Mouse (Mus musculus) intestine, postnatal 0 days (tissue): ENCODE results near the gene Ces2e. TPM values are rescaled to one million over a fixed set of nuclear protein-coding genes. Genes with fewer than 3 reads are reported as not detected.

Experiments used
- ATAC-seq: fragments of 200-750 bp; cut with Nextera tagmentation; 2 replicates; pipeline ENCODE4 v1.8.0; 2017; ENCODE audit warnings: mild to moderate bottlenecking, moderate TSS enrichment, moderate library complexity
- H3K27ac ChIP-seq: fragments of 300-500 bp; sonication (generic); 2 replicates; pipeline ENCODE4 v1.5.1; 2014; ENCODE audit warnings: mild to moderate bottlenecking, low read depth, low read length, moderate library complexity
- H3K27me3 ChIP-seq: fragments of 300-500 bp; sonication (generic); replicated peaks from 2 replicates; pipeline ENCODE4 v1.6.1; 2014; ENCODE audit warnings: low read length, mixed read lengths; ENCODE audit not compliant: control insufficient read depth, insufficient read depth
- H3K36me3 ChIP-seq: fragments of 300-500 bp; sonication (generic); 2 replicates; pipeline ENCODE4 v1.6.1; 2014; ENCODE audit warnings: mild to moderate bottlenecking, moderate library complexity; ENCODE audit not compliant: control insufficient read depth, insufficient read depth
- H3K4me1 ChIP-seq: fragments of 300-500 bp; sonication (generic); replicated peaks from 2 replicates; pipeline ENCODE4 v1.6.1; 2014; ENCODE audit warnings: antibody characterized with exemption, low read length, mixed read lengths; ENCODE audit not compliant: control insufficient read depth, insufficient read depth
- H3K4me2 ChIP-seq: fragments of 300-500 bp; sonication (generic); replicated peaks from 2 replicates; pipeline ENCODE4 v1.6.1; 2014; ENCODE audit warnings: low read depth, mild to moderate bottlenecking, moderate library complexity
- H3K4me3 ChIP-seq: fragments of 300-500 bp; sonication (generic); 2 replicates; pipeline ENCODE4 v1.5.1; 2014; ENCODE audit warnings: low read depth, low read length
- H3K9ac ChIP-seq: fragments of 300-500 bp; sonication (generic); 2 replicates; pipeline ENCODE4 v1.6.1; 2014; ENCODE audit warnings: mild to moderate bottlenecking, low read depth, low read length
- H3K9me3 ChIP-seq: fragments of 300-500 bp; sonication (generic); 2 replicates; pipeline ENCODE4 v1.6.1; 2016; ENCODE audit warnings: mixed run types; ENCODE audit not compliant: control insufficient read depth
- CTCF ChIP-seq: sonication (generic); IDR thresholded peaks from 2 replicates; pipeline ENCODE4 v1.5.1; 2016; ENCODE audit warnings: low read depth, mild to moderate bottlenecking, control low read depth, antibody characterized with exemption, moderate library complexity
- WGBS: fragments of 180-500 bp; shearing (Covaris S2); extraction: QIAGEN DNeasy Blood & Tissue Kit; methylation state at CpG from one replicate; pipeline ENCODE4 v1.1.7; 2014; 5-methylcytosine and 5-hydroxymethylcytosine counted together
- polyA plus RNA-seq: library from polyadenylated mRNA; unstranded; fragments of >200 nt; fragmentation: Nextera tagmentation; extraction: Ambion mirVana; gene quantifications from 2 replicates; pipeline ENCODE4 v1.2.1, GENCODE M21; 2015

The Ces2e gene
- polyA plus RNA-seq, 1 experiment from 2014 or later = 161 TPM

- no peaks in the 10 kb centered on the region for H3K36me3 ChIP-seq
- H3K4me3 ChIP-seq = no peak overlapping the region
- H3K9me3 ChIP-seq = no peaks in the 10 kb centered on the region
- H3K27me3 ChIP-seq = no peaks in the 10 kb centered on the region
- no peak overlapping the region for H3K4me2 ChIP-seq
- TF ChIP-seq CTCF = no peak
- WGBS = 62% methylated on average over 4 of the region's 4 CpGs
- H3K4me1 ChIP-seq = no peaks in the 10 kb centered on the region
- H3K27ac ChIP-seq = no peak overlapping the region
- H3K9ac ChIP-seq = no peak overlapping the region
- ATAC-seq = no peak
These were observed 37.4 kb downstream of the Ces2e start for GRCm38 (mm10) chr8:104963375-104963894.

GRCm38 (mm10) chr8:104984126-104984525 is 58.1 kb downstream of the Ces2e start:
- Histone ChIP-seq H3K9me3 (no peaks in the 10 kb centered on the region), H3K36me3 (no peaks in the 10 kb centered on the region), H3K27me3 (no peaks in the 10 kb centered on the region), H3K4me2 (no peak overlapping the region), H3K4me1 (no peaks in the 10 kb centered on the region), H3K4me3 (no peak overlapping the region), H3K9ac (no peak overlapping the region), H3K27ac (no peak overlapping the region)
- no peak for ATAC-seq
- no peak for TF ChIP-seq CTCF
- WGBS = 96% methylated on average over 5 of the region's 5 CpGs

Other genes with a start within 250 kb of the Ces2e start
- gene Ces2a, start 192.3 kb upstream of the Ces2e start, polyA plus RNA-seq = 5.4 and 6.1 TPM in 2 replicates
- gene Ces2b, start 94.7 kb upstream of the Ces2e start, polyA plus RNA-seq = 0.52 and 1.2 TPM in 2 replicates
- gene Ces2c, start 79.2 kb upstream of the Ces2e start, polyA plus RNA-seq = 6.1 and 7.2 TPM in 2 replicates
- gene Ces2f, start 21.1 kb downstream of the Ces2e start, polyA plus RNA-seq = not detected in 2 replicates
- 1.1 and 1.2 TPM in 2 replicates for gene Ces2g, start 35.5 kb downstream of the Ces2e start, polyA plus RNA-seq
- not detected in 2 replicates for gene Ces2h, start 74.6 kb downstream of the Ces2e start, polyA plus RNA-seq
- 0.08 TPM in 1 of 2 replicates, not detected in the other for gene Ces3a, start 122.3 kb downstream of the Ces2e start, polyA plus RNA-seq
- gene Ces3b, start 157.5 kb downstream of the Ces2e start, polyA plus RNA-seq = not detected in 2 replicates
- gene Ces4a, start 205.5 kb downstream of the Ces2e start, polyA plus RNA-seq = not detected in 2 replicates
- 18.9 and 21.8 TPM in 2 replicates for gene Cbfb, start 244.4 kb downstream of the Ces2e start, polyA plus RNA-seq